Mouse (Mus musculus): ENCODE data around the gene Ptprf. TPM values are rescaled to one million over a fixed set of nuclear protein-coding genes. Genes with fewer than 3 reads are reported as not detected.

Ptprf gene
- total RNA-seq, 2 experiments from 2014 or later, result 7.7 to 11.7 TPM

Small RNA genes within 50 kb of the gene (microRNA-seq; reads per million reads assigned to microRNA genes)
- 0 reads per million in 2 experiments for gene Mir7226

Other genes with a start within 250 kb of the Ptprf start
- gene St3gal3, start 156.5 kb downstream of the Ptprf start, total RNA-seq (2021), result 10 to 100 TPM; 50.0 to 56.1 TPM
- 10 to 100 TPM; 21.4 to 26.2 TPM for gene Kdm4a, start 111.4 kb downstream of the Ptprf start, total RNA-seq (2021)
- 1 to 10 TPM; 5.6 to 7.1 TPM for gene Szt2, start 117.9 kb upstream of the Ptprf start, total RNA-seq (2021)
- gene Med8, start 117.9 kb upstream of the Ptprf start, total RNA-seq (2021), result 10 to 100 TPM; 37.6 to 38.3 TPM
- gene Elovl1, start 136.7 kb upstream of the Ptprf start, total RNA-seq (2021), result 10 to 100 TPM; 13.9 to 18.8 TPM
- gene Cdc20, start 145.9 kb upstream of the Ptprf start, total RNA-seq (2021), result 1 to 10 TPM; 4.7 to 6.0 TPM
- gene Mpl, start 166.1 kb upstream of the Ptprf start, total RNA-seq (2021), result not detected
- 10 to 100 TPM; 35.1 to 41.5 TPM for gene Tie1, start 198.7 kb upstream of the Ptprf start, total RNA-seq (2021)
- gene 2610528J11Rik, start 235.6 kb upstream of the Ptprf start, total RNA-seq (2021), result not detected

Data from gastrocnemius, postnatal 14 days (tissue).